Mouse (Mus musculus) brain, embryonic 14.5 days (tissue): ENCODE measurements at regions not wholly inside any gene's neighbourhood (a gene's known extent, or its start where the extent isn't known, plus 50 kb on each side); places are given as distances from the start of the nearest gene placed in this dataset.

ENCODE experiments used
- CTCF ChIP-seq: fragments of 200-500 bp; IDR thresholded peaks from 2 replicates; pipeline ENCODE4 v1.5.1; 2012; ENCODE audit warnings: inconsistent platforms, mild to moderate bottlenecking, moderate library complexity, borderline replicate concordance; ENCODE audit not compliant: insufficient read depth, insufficient read length; ENCODE audit errors: extremely low read depth
- POLR2A ChIP-seq: fragments of 200-500 bp; IDR thresholded peaks from 2 replicates; pipeline ENCODE4 v1.6.1; 2012; ENCODE audit warnings: mild to moderate bottlenecking, inconsistent platforms, borderline replicate concordance; ENCODE audit not compliant: poor library complexity, insufficient read depth, insufficient read length, severe bottlenecking; ENCODE audit errors: extremely low read depth

DNA sequence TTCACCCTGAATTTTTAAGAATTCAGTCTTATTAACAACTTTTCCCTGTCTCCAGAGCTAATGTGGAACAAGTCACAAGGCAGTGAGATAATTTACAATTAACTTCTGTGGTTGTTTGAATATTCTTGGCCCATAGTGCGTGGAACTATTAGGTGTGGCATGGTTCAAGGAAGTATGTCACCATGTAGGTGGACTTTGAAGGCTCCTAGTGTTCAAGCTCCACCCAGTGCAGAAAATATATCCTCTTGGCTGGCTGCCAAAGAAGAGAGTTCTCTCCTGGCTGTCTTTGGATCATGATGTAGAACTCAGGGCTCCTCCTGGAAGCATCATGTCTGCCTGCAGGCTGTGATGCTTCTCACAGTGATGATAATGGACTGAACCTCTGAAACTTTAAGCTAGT lies 268.9 kb upstream of the Rarb start:
- TF ChIP-seq CTCF: no peak
- TF ChIP-seq POLR2A: no peak
